Mouse (Mus musculus): ENCODE measurements around the gene Rcl1. TPM values are rescaled to one million over a fixed set of nuclear protein-coding genes. Genes with fewer than 3 reads are reported as not detected.

Gene Rcl1
- polyA plus RNA-seq, 1 experiment from 2014 or later, result 53.5 TPM

DNA sequence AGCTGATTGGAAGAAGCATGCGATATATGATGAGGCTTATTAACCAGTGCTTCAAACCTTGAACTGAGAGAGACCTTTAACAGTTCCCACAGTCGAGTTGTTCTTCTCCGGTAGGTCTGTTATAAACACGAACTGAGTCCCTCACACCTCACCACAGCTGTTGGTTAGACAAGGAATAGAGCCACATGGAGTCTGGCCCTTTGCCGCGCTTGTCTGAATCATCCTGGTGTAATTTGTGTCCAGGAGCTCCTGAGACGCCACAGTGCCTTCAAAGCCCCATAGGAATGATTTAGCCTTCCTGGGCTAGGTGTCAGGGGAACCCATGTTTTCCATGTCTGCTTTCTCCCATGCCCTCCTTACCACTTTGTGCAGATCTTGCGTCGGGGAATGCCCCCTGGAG is 20.2 kb downstream of the Rcl1 start:
- Histone ChIP-seq H3K4me1 (ENCODE audit: control insufficient read depth, insufficient read depth, low read length) (no peaks in the 10 kb centered on the region), H3K4me3 (replicated peaks; ENCODE audit: low read length) (no peak overlapping the region), H3K9ac (ENCODE audit: low read length) (no peak overlapping the region), H3K4me2 (ENCODE audit: low read depth, low read length) (no peak overlapping the region), H3K27ac (ENCODE audit: low read length) (no peak overlapping the region), H3K9me3 (replicated peaks; ENCODE audit: control insufficient read depth, low read length) (no peaks in the 10 kb centered on the region), H3K27me3 (ENCODE audit: control insufficient read depth, insufficient read depth, low read length) (no peaks in the 10 kb centered on the region), H3K36me3 (ENCODE audit: control insufficient read depth, insufficient read depth, low read length) (peaks cover 13% of the 10 kb centered on the region; the same call in 1 of the 2 replicates)
- 69% methylated on average over 9 of the region's 9 CpGs for WGBS
- no peak for ATAC-seq (ENCODE audit: insufficient read depth, low FRiP score)

DNA sequence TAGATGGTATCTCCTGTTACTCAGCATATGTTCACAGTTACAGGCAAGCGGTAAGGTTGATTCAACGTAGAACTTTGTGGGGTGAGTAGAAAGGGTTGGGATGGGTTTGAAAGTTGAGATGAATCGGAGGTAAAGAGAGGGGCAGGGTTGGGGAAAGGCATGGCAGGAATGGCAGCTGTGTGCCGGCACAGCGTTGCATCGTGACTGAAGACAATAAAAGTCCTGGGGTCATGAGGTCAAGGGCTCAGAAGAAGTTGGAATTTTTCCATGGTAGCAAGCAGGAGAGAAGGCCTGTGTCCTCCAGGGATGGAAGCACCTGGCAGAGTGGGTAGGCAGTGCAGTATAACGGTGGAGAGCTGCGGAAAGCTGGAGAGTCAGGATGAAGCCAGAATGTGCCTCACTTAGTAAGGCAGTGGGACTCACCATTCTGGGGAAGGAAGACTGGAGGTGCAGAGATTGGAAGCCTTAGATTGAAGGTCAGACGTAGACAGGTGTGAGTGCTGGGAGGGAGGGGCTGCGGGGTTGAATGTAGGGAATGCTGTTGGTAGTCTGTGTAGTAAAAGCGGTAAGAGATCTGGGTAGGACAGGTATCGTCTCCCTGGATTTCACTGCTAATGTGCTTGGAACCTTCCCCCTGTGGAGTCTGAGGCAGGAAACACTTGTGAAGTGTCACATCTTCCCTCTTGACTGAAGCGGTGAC is 23.9 kb downstream of the Rcl1 start:
- H3K4me1 ChIP-seq (ENCODE audit: control insufficient read depth, insufficient read depth, low read length), result no peaks in the 10 kb centered on the region
- ATAC-seq (ENCODE audit: insufficient read depth, low FRiP score), result no peak
- no peaks in the 10 kb centered on the region for H3K9me3 ChIP-seq (replicated peaks; ENCODE audit: control insufficient read depth, low read length)
- no peak overlapping the region for H3K4me2 ChIP-seq (ENCODE audit: low read depth, low read length)
- no peaks in the 10 kb centered on the region for H3K36me3 ChIP-seq (ENCODE audit: control insufficient read depth, insufficient read depth, low read length)
- H3K27ac ChIP-seq (ENCODE audit: low read length), result no peak overlapping the region
- no peaks in the 10 kb centered on the region for H3K27me3 ChIP-seq (ENCODE audit: control insufficient read depth, insufficient read depth, low read length)
- 81% methylated on average over 13 of the region's 13 CpGs for WGBS
- H3K4me3 ChIP-seq (replicated peaks; ENCODE audit: low read length), result no peak overlapping the region
- H3K9ac ChIP-seq (ENCODE audit: low read length), result no peak overlapping the region

DNA sequence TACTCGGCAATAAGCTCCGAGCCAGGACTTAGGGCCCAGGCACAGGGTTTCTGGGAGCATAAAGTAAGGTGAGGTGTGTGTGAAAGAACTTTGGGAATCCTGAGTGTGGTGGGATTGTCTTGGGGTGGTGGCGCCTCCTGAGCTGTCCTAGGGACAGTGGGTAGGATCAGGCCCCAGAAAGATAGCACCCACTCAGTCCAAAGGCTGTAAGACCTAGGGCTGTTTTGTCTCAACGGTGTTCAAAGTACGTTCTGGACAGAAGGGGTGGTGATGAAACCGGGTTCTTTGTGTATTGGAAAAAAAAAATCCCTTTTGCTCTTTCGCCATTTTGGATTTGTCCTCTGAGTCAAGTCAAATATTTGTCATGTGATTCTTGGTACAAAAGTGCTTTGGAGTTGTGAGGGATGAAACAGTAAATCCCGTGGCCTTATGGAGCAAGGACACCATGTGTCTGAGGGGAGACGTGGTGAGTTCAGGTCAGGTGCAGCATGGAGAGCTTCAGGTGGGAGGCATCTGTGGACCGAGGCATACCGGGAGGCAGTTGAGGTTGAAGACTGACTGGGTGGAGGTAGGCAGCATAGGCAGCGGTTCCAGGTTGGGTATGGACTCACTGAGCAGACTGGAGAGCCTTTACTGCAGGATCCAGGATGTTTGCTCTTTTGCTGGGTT is 25.3 kb downstream of the Rcl1 start:
- H3K36me3 ChIP-seq (ENCODE audit: control insufficient read depth, insufficient read depth, low read length), result no peaks in the 10 kb centered on the region
- WGBS, result 86% methylated on average over 12 of the region's 12 CpGs
- ATAC-seq (ENCODE audit: insufficient read depth, low FRiP score), result no peak
- no peak overlapping the region for H3K9ac ChIP-seq (ENCODE audit: low read length)
- no peaks in the 10 kb centered on the region for H3K9me3 ChIP-seq (replicated peaks; ENCODE audit: control insufficient read depth, low read length)
- no peaks in the 10 kb centered on the region for H3K27me3 ChIP-seq (ENCODE audit: control insufficient read depth, insufficient read depth, low read length)
- no peak overlapping the region for H3K4me3 ChIP-seq (replicated peaks; ENCODE audit: low read length)
- H3K4me1 ChIP-seq (ENCODE audit: control insufficient read depth, insufficient read depth, low read length), result no peaks in the 10 kb centered on the region
- H3K27ac ChIP-seq (ENCODE audit: low read length), result no peak overlapping the region
- H3K4me2 ChIP-seq (ENCODE audit: low read depth, low read length), result no peak overlapping the region

DNA sequence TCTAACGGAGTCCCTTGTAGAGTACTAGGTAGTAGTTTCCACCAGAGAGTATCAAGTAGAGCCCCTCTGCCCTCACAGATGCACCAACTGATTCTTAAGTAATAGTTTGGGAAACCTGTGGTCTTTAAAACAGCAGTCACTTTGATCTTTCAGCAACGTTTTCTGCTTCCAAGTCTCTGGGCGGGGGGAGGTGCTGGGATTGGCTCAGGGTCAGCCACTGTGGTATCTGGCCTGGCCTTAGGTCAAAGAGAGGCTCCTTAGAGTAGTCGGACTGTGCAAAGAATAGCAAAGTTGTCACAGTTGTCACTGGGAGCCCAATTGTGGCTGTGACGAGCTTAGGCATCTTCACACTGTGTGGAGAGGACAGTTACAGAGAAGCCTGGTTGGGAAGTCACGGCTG is 26.2 kb downstream of the Rcl1 start:
- Histone ChIP-seq H3K36me3 (ENCODE audit: control insufficient read depth, insufficient read depth, low read length) (no peaks in the 10 kb centered on the region), H3K27ac (ENCODE audit: low read length) (no peak overlapping the region), H3K4me2 (ENCODE audit: low read depth, low read length) (no peak overlapping the region), H3K27me3 (ENCODE audit: control insufficient read depth, insufficient read depth, low read length) (no peaks in the 10 kb centered on the region), H3K9ac (ENCODE audit: low read length) (no peak overlapping the region), H3K4me3 (replicated peaks; ENCODE audit: low read length) (no peak overlapping the region), H3K4me1 (ENCODE audit: control insufficient read depth, insufficient read depth, low read length) (no peaks in the 10 kb centered on the region), H3K9me3 (replicated peaks; ENCODE audit: control insufficient read depth, low read length) (no peaks in the 10 kb centered on the region)
- ATAC-seq (ENCODE audit: insufficient read depth, low FRiP score), result no peak
- WGBS, result 67% methylated on average over 6 of the region's 6 CpGs

DNA sequence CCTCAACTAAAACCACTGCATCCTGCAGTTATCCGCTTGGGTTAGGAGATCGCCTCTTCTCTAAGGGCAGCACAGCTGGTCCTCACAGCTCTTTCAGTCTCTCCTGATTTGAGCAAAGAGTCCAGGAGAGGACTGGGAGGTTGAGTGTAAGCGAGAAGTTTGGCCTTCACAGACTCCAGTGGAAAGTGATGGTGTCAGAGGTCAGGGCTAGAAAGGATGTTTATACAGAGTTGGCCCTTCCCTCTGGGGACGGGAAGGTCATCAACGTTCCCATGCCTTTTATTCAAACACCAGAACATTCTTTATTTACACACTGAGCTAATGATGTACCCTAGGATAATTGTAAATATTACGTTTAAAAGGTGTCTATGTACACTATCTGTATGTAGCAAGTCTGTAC is 27.0 kb downstream of the Rcl1 start:
- Histone ChIP-seq H3K4me3 (replicated peaks; ENCODE audit: low read length) (no peak overlapping the region), H3K36me3 (ENCODE audit: control insufficient read depth, insufficient read depth, low read length) (no peaks in the 10 kb centered on the region), H3K9ac (ENCODE audit: low read length) (no peak overlapping the region), H3K9me3 (replicated peaks; ENCODE audit: control insufficient read depth, low read length) (no peaks in the 10 kb centered on the region), H3K4me1 (ENCODE audit: control insufficient read depth, insufficient read depth, low read length) (no peaks in the 10 kb centered on the region), H3K27ac (ENCODE audit: low read length) (no peak overlapping the region; the same call in 1 of the 2 replicates), H3K27me3 (ENCODE audit: control insufficient read depth, insufficient read depth, low read length) (no peaks in the 10 kb centered on the region), H3K4me2 (ENCODE audit: low read depth, low read length) (no peak overlapping the region)
- ATAC-seq (ENCODE audit: insufficient read depth, low FRiP score), result no peak
- 36% methylated on average over 6 of the region's 6 CpGs for WGBS

DNA sequence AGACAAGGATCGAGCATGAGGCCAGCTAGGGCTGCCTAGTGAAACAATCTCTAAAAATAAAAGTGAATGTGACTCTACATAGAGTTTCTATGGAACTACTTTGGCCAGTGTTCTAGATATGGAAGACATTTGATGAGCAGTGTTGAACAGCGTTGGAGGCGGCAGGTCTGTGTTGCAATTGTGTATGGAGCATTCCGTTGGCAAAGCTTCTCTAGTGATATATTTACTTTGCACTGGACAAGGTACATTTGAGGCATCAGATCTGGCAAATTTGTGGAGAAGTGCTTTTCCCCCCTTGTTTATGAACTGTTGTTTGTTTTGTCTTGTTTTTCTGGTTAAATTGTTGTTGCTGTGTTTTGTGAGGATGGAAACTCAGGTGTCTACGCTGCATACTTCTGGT is 28.4 kb downstream of the Rcl1 start:
- H3K36me3 ChIP-seq (ENCODE audit: control insufficient read depth, insufficient read depth, low read length), result no peaks in the 10 kb centered on the region
- no peak for ATAC-seq (ENCODE audit: insufficient read depth, low FRiP score)
- whole genome bisulfite sequencing, result 91% methylated on average over 5 of the region's 5 CpGs

DNA sequence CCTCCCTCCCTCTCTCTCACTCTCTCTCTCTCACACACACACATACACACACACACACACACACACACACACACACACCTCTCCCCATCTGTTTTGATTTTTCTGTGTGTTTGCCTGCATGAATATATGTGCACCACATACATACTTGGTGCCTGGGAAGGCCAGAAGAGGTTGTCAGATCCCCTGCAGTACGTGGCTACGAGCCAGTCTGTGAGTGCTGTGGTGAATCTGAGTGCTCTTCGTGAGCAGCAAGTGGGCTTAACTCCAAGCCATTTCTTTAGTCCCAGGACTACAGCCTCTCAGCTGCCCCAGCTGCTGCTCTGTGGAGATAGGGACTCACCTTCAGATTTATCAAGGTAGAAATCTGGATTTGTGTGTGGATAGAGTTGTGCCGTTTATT is 30.0 kb downstream of the Rcl1 start:
- H3K27ac ChIP-seq (ENCODE audit: low read length), result no peak overlapping the region
- H3K36me3 ChIP-seq (ENCODE audit: control insufficient read depth, insufficient read depth, low read length), result no peaks in the 10 kb centered on the region
- H3K9me3 ChIP-seq (replicated peaks; ENCODE audit: control insufficient read depth, low read length), result no peaks in the 10 kb centered on the region
- no peak for ATAC-seq (ENCODE audit: insufficient read depth, low FRiP score)
- H3K27me3 ChIP-seq (ENCODE audit: control insufficient read depth, insufficient read depth, low read length), result no peaks in the 10 kb centered on the region
- H3K9ac ChIP-seq (ENCODE audit: low read length), result no peak overlapping the region
- 81% methylated on average over 4 of the region's 4 CpGs for WGBS
- no peak overlapping the region for H3K4me2 ChIP-seq (ENCODE audit: low read depth, low read length)
- H3K4me3 ChIP-seq (replicated peaks; ENCODE audit: low read length), result no peak overlapping the region
- no peaks in the 10 kb centered on the region for H3K4me1 ChIP-seq (ENCODE audit: control insufficient read depth, insufficient read depth, low read length)

More for the DNA sequence above, 28.4 kb downstream of the Rcl1 start:
- no peak overlapping the region for H3K27ac ChIP-seq (ENCODE audit: low read length)
- H3K4me2 ChIP-seq (ENCODE audit: low read depth, low read length), result no peak overlapping the region
- no peaks in the 10 kb centered on the region for H3K9me3 ChIP-seq (replicated peaks; ENCODE audit: control insufficient read depth, low read length)
- H3K27me3 ChIP-seq (ENCODE audit: control insufficient read depth, insufficient read depth, low read length), result no peaks in the 10 kb centered on the region
- no peak overlapping the region for H3K9ac ChIP-seq (ENCODE audit: low read length)
- no peak overlapping the region for H3K4me3 ChIP-seq (replicated peaks; ENCODE audit: low read length)
- H3K4me1 ChIP-seq (ENCODE audit: control insufficient read depth, insufficient read depth, low read length), result no peaks in the 10 kb centered on the region

DNA sequence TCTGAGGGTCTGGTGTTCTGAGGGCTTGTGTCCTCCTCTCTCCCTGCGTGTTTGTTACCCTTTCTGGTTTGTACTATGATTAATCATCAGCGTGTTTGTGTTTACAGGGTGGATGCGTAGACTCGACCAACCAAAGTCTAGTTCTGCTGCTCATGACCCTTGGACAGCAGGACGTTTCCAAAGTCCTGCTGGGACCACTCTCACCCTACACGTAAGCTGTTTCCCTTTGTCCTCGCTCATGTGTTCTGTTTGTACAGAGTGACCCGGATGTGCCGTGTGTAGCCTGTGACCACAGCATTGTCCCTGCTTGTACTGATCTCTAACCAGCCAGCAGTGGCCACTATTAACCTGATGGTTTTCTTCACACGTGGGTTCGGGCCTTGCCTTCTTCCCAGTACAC is 33.1 kb downstream of the Rcl1 start:
- WGBS, result 80% methylated on average over 11 of the region's 11 CpGs
- no peaks in the 10 kb centered on the region for H3K4me1 ChIP-seq (ENCODE audit: control insufficient read depth, insufficient read depth, low read length)
- no peaks in the 10 kb centered on the region for H3K36me3 ChIP-seq (ENCODE audit: control insufficient read depth, insufficient read depth, low read length)
- H3K4me2 ChIP-seq (ENCODE audit: low read depth, low read length), result no peak overlapping the region
- H3K9me3 ChIP-seq (replicated peaks; ENCODE audit: control insufficient read depth, low read length), result no peaks in the 10 kb centered on the region
- H3K27me3 ChIP-seq (ENCODE audit: control insufficient read depth, insufficient read depth, low read length), result no peaks in the 10 kb centered on the region
- no peak overlapping the region for H3K9ac ChIP-seq (ENCODE audit: low read length)
- H3K4me3 ChIP-seq (replicated peaks; ENCODE audit: low read length), result no peak overlapping the region
- no peak overlapping the region for H3K27ac ChIP-seq (ENCODE audit: low read length)
- ATAC-seq (ENCODE audit: insufficient read depth, low FRiP score), result no peak

DNA sequence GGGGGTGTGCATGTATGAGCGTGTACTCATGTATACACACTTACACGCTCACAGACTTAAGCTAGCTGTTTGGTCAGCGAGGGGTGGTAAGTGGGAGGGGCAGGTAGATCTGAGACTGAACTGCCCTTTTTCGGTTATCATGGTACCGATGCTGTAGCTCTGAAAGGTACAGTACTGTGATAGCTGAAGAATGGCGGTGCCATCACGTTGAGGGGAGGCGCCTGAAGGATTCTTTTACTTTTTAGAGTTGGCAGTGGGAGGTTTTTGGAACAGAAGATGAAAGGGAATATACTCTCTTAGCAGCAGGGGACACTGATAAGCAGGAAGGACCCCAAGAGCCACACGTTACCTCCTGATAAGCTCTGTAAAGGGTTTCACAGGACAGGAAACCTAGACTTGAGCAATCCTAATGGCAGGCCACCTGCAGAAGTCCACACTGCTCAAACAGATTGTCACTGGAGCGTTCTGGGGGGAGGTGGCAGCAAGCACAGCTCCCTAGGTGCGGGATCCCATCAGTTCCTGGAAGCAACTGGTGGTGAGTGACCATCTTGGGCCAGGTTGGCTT is 34.1 kb downstream of the Rcl1 start:
- no peak for ATAC-seq (ENCODE audit: insufficient read depth, low FRiP score)
- Histone ChIP-seq H3K4me1 (ENCODE audit: control insufficient read depth, insufficient read depth, low read length) (no peaks in the 10 kb centered on the region), H3K9ac (ENCODE audit: low read length) (no peak overlapping the region), H3K4me2 (ENCODE audit: low read depth, low read length) (no peak overlapping the region), H3K27me3 (ENCODE audit: control insufficient read depth, insufficient read depth, low read length) (no peaks in the 10 kb centered on the region), H3K27ac (ENCODE audit: low read length) (no peak overlapping the region), H3K36me3 (ENCODE audit: control insufficient read depth, insufficient read depth, low read length) (no peaks in the 10 kb centered on the region), H3K9me3 (replicated peaks; ENCODE audit: control insufficient read depth, low read length) (no peaks in the 10 kb centered on the region), H3K4me3 (replicated peaks; ENCODE audit: low read length) (no peak overlapping the region)
- WGBS, result 86% methylated on average over 11 of the region's 11 CpGs

All from stomach, embryonic 16.5 days (tissue).